Mouse (Mus musculus): ENCODE measurements around the gene Prkd2.

Prkd2 gene

GRCm38 (mm10) chr7:16817693-16818092 lies 25.0 kb upstream of the Prkd2 start:
- H3K36me3 ChIP-seq (ENCODE audit: control insufficient read depth, insufficient read depth, low read length, poor library complexity, severe bottlenecking), result no peaks in the 10 kb centered on the region
- H3K27me3 ChIP-seq (ENCODE audit: control insufficient read depth, insufficient read depth, low read length, poor library complexity, severe bottlenecking), result no peaks in the 10 kb centered on the region
- no peak for DNase-seq (ENCODE audit: low read depth, low spot score)

DNA sequence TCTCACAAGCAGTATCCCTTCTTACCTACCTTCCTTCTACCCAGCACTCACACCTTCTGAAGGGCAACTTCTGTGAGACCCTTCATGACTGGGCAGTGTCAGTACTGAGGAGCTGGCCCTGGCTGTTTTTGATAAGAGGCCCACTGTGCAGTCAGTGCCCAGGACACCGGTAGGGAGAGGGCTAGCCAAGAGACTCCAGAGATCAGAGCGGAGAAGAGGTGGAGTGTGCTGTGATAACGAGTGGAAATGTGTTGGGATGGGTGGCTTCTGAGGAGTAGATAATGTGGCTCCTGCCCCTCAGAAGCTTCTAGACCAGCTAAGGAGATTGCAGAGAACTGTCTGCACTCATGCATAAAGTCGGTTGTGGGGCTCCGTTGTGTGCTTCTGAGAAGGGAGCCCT lies 22.9 kb upstream of the Prkd2 start:
- no peak for DNase-seq (ENCODE audit: low read depth, low spot score)
- no peaks in the 10 kb centered on the region; the same call in none of the 2 replicates for H3K36me3 ChIP-seq (ENCODE audit: control insufficient read depth, insufficient read depth, low read length, poor library complexity, severe bottlenecking)
- no peaks in the 10 kb centered on the region for H3K27me3 ChIP-seq (ENCODE audit: control insufficient read depth, insufficient read depth, low read length, poor library complexity, severe bottlenecking)

GRCm38 (mm10) chr7:16820271-16820763 lies 22.4 kb upstream of the Prkd2 start:
- no peak for DNase-seq (ENCODE audit: low read depth, low spot score)
- no peaks in the 10 kb centered on the region; the same call in none of the 2 replicates for H3K36me3 ChIP-seq (ENCODE audit: control insufficient read depth, insufficient read depth, low read length, poor library complexity, severe bottlenecking)

DNA sequence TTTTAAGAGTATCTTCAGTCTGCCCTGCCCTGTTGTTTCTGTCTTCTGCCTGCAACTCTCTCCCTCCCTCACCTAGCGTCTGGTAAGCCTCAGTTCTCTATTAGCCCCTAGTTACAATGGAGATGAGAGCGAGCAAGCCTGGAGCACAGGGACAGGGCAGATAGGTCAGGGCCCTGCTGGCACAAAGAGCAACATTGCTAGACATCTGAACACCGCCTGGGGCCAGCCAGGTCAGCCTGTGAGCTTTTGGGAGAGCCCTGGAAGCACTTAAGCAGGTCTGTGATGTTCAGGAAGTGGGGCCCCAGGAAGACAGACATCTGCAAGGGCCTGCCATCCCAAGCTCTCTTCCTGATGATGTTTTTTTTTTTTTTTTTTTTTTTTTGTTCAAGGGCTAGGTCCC lies 21.6 kb upstream of the Prkd2 start:
- no peak for DNase-seq (ENCODE audit: low read depth, low spot score)
- Histone ChIP-seq H3K27me3 (ENCODE audit: control insufficient read depth, insufficient read depth, low read length, poor library complexity, severe bottlenecking) (no peaks in the 10 kb centered on the region), H3K36me3 (ENCODE audit: control insufficient read depth, insufficient read depth, low read length, poor library complexity, severe bottlenecking) (no peaks in the 10 kb centered on the region; the same call in none of the 2 replicates)

More at GRCm38 (mm10) chr7:16820271-16820763, 22.4 kb upstream of the Prkd2 start:
- no peaks in the 10 kb centered on the region for H3K27me3 ChIP-seq (ENCODE audit: control insufficient read depth, insufficient read depth, low read length, poor library complexity, severe bottlenecking)

- no peak for DNase-seq (ENCODE audit: low read depth, low spot score)
- Histone ChIP-seq H3K36me3 (ENCODE audit: control insufficient read depth, insufficient read depth, low read length, poor library complexity, severe bottlenecking) (no peaks in the 10 kb centered on the region; the same call in none of the 2 replicates), H3K27me3 (ENCODE audit: control insufficient read depth, insufficient read depth, low read length, poor library complexity, severe bottlenecking) (no peaks in the 10 kb centered on the region)
Observed at GRCm38 (mm10) chr7:16821669-16822101, 21.0 kb upstream of the Prkd2 start.

DNA sequence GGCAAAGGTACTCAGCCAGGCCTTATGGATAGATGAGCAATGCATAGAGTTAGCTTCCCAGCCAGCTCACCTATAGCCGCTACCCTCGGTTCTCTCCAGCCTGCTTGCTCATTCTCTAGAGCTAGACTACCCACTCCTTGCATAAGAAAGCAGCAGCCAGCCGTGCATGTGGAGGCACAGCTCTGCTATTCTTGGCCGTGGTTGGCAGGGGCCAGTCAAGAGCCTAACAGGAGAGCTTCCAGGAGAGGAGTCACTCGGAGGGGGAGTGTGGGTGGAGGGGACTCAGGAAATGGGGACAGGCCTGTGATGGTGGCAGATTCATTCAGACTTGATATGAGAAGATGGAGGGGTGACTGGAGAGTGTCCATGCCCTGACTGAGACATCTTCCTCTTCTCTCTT lies 19.0 kb upstream of the Prkd2 start:
- no peak for DNase-seq (ENCODE audit: low read depth, low spot score)
- Histone ChIP-seq H3K27me3 (ENCODE audit: control insufficient read depth, insufficient read depth, low read length, poor library complexity, severe bottlenecking) (no peaks in the 10 kb centered on the region), H3K36me3 (ENCODE audit: control insufficient read depth, insufficient read depth, low read length, poor library complexity, severe bottlenecking) (no peaks in the 10 kb centered on the region; the same call in none of the 2 replicates)

DNA sequence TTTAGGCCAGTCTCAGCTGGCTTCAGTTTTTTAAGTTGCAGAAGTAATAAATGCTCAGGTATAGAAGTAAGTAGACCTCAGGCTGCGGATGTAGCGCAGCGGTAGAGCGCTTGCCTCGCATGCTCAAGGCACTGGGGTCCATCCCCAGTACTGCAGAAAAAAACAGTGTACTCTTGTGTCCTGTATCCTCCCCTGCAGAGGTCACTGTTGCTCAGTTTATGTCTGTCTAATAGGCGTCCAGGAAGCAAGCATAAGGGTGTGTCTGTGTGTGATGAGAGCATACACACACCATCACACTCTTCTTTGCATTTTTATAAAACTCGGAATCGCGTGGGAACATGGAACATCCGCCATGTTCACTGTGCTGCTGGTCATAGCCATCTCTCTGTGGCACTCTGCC lies 16.9 kb upstream of the Prkd2 start:
- peaks cover 2% of the 10 kb centered on the region for H3K36me3 ChIP-seq (ENCODE audit: control insufficient read depth, insufficient read depth, low read length, poor library complexity, severe bottlenecking)
- peak; percentile 90 for DNase-seq (ENCODE audit: low read depth, low spot score)
- H3K27me3 ChIP-seq (ENCODE audit: control insufficient read depth, insufficient read depth, low read length, poor library complexity, severe bottlenecking), result no peaks in the 10 kb centered on the region

GRCm38 (mm10) chr7:16826571-16826970 lies 16.1 kb upstream of the Prkd2 start:
- no peaks in the 10 kb centered on the region for H3K27me3 ChIP-seq (ENCODE audit: control insufficient read depth, insufficient read depth, low read length, poor library complexity, severe bottlenecking)
- DNase-seq (ENCODE audit: low read depth, low spot score), result no peak
- peaks cover 2% of the 10 kb centered on the region for H3K36me3 ChIP-seq (ENCODE audit: control insufficient read depth, insufficient read depth, low read length, poor library complexity, severe bottlenecking)

- H3K27me3 ChIP-seq (ENCODE audit: control insufficient read depth, insufficient read depth, low read length, poor library complexity, severe bottlenecking), result no peaks in the 10 kb centered on the region
- DNase-seq (ENCODE audit: low read depth, low spot score), result no peak
Observed at GRCm38 (mm10) chr7:16827274-16827673, 15.4 kb upstream of the Prkd2 start.

GRCm38 (mm10) chr7:16830449-16830848 lies 12.3 kb upstream of the Prkd2 start:
- H3K27me3 ChIP-seq (ENCODE audit: control insufficient read depth, insufficient read depth, low read length, poor library complexity, severe bottlenecking), result no peaks in the 10 kb centered on the region
- peaks cover 4% of the 10 kb centered on the region for H3K36me3 ChIP-seq (ENCODE audit: control insufficient read depth, insufficient read depth, low read length, poor library complexity, severe bottlenecking)
- DNase-seq (ENCODE audit: low read depth, low spot score), result no peak

More at GRCm38 (mm10) chr7:16827274-16827673, 15.4 kb upstream of the Prkd2 start:
- H3K36me3 ChIP-seq (ENCODE audit: control insufficient read depth, insufficient read depth, low read length, poor library complexity, severe bottlenecking), result peaks cover 2% of the 10 kb centered on the region

DNA sequence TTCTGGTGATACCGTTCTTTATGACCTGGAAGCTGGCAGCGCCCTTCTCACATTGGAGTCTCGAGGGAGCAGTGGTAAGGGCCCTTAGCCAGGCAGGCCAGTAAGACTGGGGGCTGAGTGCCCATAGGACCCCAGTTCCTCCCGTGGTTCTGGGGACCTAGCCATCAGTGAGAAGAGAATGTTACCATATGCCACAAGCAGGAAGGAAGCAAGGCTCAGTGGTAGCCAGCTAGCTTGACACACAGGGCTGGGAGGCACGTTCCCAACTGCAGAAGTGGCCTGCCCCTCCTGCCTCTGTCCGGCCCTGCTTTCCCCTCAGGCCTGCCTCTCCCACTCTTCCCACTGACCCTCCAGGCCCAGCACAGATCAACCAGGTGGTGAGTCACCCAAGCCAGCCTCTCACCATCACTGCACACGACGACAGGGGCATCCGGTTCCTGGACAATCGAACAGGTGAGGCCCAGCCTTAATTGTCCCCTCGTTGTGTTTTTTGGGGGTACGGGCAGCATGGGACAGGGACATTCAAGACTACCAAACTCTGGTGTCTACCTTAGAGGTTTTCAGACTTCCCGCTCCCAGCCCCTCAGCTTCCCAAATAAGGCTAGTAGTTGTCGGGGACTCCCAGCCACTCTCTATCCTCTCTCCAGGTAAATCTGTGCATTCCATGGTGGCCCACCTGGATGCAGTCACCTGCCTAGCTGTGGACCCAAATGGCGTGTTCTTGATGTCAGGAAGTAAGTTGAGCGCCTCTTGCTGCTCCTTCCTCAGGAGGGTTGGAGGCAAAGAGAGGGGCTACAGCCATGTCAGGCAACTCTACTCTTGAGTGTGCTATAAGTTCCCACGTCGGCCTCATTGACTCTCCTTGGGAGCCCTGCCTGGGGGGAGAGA lies 4.5 kb upstream of the Prkd2 start:
- no peaks in the 10 kb centered on the region for H3K27me3 ChIP-seq (ENCODE audit: control insufficient read depth, insufficient read depth, low read length, poor library complexity, severe bottlenecking)
- DNase-seq (ENCODE audit: low read depth, low spot score), result peak; percentile 55
- peaks cover 3% of the 10 kb centered on the region for H3K36me3 ChIP-seq (ENCODE audit: control insufficient read depth, insufficient read depth, low read length, poor library complexity, severe bottlenecking)

GRCm38 (mm10) chr7:16838804-16839426 lies 3.8 kb upstream of the Prkd2 start:
- H3K36me3 ChIP-seq (ENCODE audit: control insufficient read depth, insufficient read depth, low read length, poor library complexity, severe bottlenecking), result peaks cover 1% of the 10 kb centered on the region
- no peaks in the 10 kb centered on the region for H3K27me3 ChIP-seq (ENCODE audit: control insufficient read depth, insufficient read depth, low read length, poor library complexity, severe bottlenecking)
- DNase-seq (ENCODE audit: low read depth, low spot score), result no peak

GRCm38 (mm10) chr7:16839427-16840108 lies 3.1 kb upstream of the Prkd2 start:
- Histone ChIP-seq H3K36me3 (ENCODE audit: control insufficient read depth, insufficient read depth, low read length, poor library complexity, severe bottlenecking) (peaks cover 1% of the 10 kb centered on the region), H3K27me3 (ENCODE audit: control insufficient read depth, insufficient read depth, low read length, poor library complexity, severe bottlenecking) (no peaks in the 10 kb centered on the region)
- DNase-seq (ENCODE audit: low read depth, low spot score), result no peak

DNA sequence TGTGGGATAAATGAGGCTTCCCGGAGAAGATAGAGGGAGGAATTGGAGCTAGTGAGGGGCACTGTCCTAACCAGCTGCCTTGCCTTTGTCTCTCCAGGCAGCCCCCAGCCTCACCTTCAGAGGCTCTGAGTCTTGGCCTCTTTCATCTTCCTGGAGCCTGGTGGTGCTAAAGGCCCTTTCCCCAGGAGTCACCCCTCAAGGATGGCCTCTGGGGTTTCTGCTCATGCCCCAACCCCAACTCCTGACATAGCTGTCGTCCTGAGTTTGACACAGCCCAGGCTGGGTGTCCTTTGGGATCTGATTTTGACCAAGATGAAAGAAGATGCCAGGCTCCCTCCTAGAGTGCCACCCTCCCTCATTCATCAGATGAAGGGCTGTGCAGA lies 2.6 kb upstream of the Prkd2 start:
- peaks cover 1% of the 10 kb centered on the region for H3K36me3 ChIP-seq (ENCODE audit: control insufficient read depth, insufficient read depth, low read length, poor library complexity, severe bottlenecking)
- no peaks in the 10 kb centered on the region for H3K27me3 ChIP-seq (ENCODE audit: control insufficient read depth, insufficient read depth, low read length, poor library complexity, severe bottlenecking)
- DNase-seq (ENCODE audit: low read depth, low spot score), result no peak
